Mouse (Mus musculus) thymus, postnatal 36 days (tissue): ENCODE data around the gene Cdk14.
"Not testable (repeated sequence)": the region's sequence is repeated elsewhere in the genome, so short reads cannot be mapped to it uniquely, and the experiment has no call there.

Source experiments
- DNase-seq, 2 experiments: peaks; one replicate each; pipeline ENCODE4 v3.0.0; 2022; ENCODE audit warnings: mixed read lengths in 2 of 2

The Cdk14 gene

GRCm38 (mm10) chr5:5260966-5261724 lies 159.0 kb downstream of the Cdk14 start:
- DNase-seq, result no peak

- DNase-seq, result no peak
Measured at GRCm38 (mm10) chr5:5260309-5260708, 159.8 kb downstream of the Cdk14 start.

GRCm38 (mm10) chr5:5254391-5254790 lies 165.7 kb downstream of the Cdk14 start:
- no peak for DNase-seq

- DNase-seq, result no peak
Measured at GRCm38 (mm10) chr5:5253177-5253576, 166.9 kb downstream of the Cdk14 start.

GRCm38 (mm10) chr5:5247671-5248070 lies 172.4 kb downstream of the Cdk14 start:
- DNase-seq, result no peak

GRCm38 (mm10) chr5:5246534-5247175 lies 173.5 kb downstream of the Cdk14 start:
- no peak for DNase-seq

GRCm38 (mm10) chr5:5245182-5245581 lies 174.9 kb downstream of the Cdk14 start:
- DNase-seq, result no peak

- no peak for DNase-seq
Measured at GRCm38 (mm10) chr5:5243648-5244047, 176.5 kb downstream of the Cdk14 start.

- no peak for DNase-seq
Measured at GRCm38 (mm10) chr5:5242704-5243103, 177.4 kb downstream of the Cdk14 start.

GRCm38 (mm10) chr5:5241088-5241487 lies 179.0 kb downstream of the Cdk14 start:
- DNase-seq, result no peak

GRCm38 (mm10) chr5:5240121-5240520 lies 180.0 kb downstream of the Cdk14 start:
- no peak for DNase-seq

- DNase-seq, result not testable (repeated sequence)
Measured at GRCm38 (mm10) chr5:5234935-5235334, 185.2 kb downstream of the Cdk14 start.

- DNase-seq, result no peak
Measured at GRCm38 (mm10) chr5:5226966-5227365, 193.1 kb downstream of the Cdk14 start.

GRCm38 (mm10) chr5:5211780-5212135 lies 208.4 kb downstream of the Cdk14 start:
- no peak for DNase-seq

- no peak for DNase-seq
Measured at GRCm38 (mm10) chr5:5211034-5211779, 208.9 kb downstream of the Cdk14 start.

- no peak for DNase-seq
Measured at GRCm38 (mm10) chr5:5208016-5208415, 212.1 kb downstream of the Cdk14 start.

- DNase-seq, result no peak
Measured at GRCm38 (mm10) chr5:5206012-5206411, 214.1 kb downstream of the Cdk14 start.

- DNase-seq, result no peak
Measured at GRCm38 (mm10) chr5:5194562-5195221, 225.4 kb downstream of the Cdk14 start.

- DNase-seq, result no peak
Measured at GRCm38 (mm10) chr5:5189590-5189989, 230.5 kb downstream of the Cdk14 start.

- no peak for DNase-seq
Measured at GRCm38 (mm10) chr5:5185987-5186742, 233.9 kb downstream of the Cdk14 start.

GRCm38 (mm10) chr5:5185521-5185920 lies 234.6 kb downstream of the Cdk14 start:
- no peak for DNase-seq

GRCm38 (mm10) chr5:5180711-5181110 lies 239.4 kb downstream of the Cdk14 start:
- DNase-seq, result no peak
